Mouse (Mus musculus) hindbrain, embryonic 14.5 days (tissue): ENCODE results near the gene Nav1. TPM values are rescaled to one million over a fixed set of nuclear protein-coding genes. Genes with fewer than 3 reads are reported as not detected.

Source experiments
- ATAC-seq: fragments of 200-750 bp; cut with Nextera tagmentation; 2 replicates; pipeline ENCODE4 v1.8.0; 2017; ENCODE audit warnings: moderate number of reproducible peaks, mild to moderate bottlenecking, moderate TSS enrichment, moderate library complexity; ENCODE audit not compliant: low FRiP score
- DNase-seq: peaks from one replicate; pipeline ENCODE4 v3.0.0-alpha.2; 2015; ENCODE audit warnings: low spot score
- H3K27ac ChIP-seq: fragments of 300-500 bp; sonication (generic); 2 replicates; pipeline ENCODE4 v1.5.1; 2014; ENCODE audit warnings: mild to moderate bottlenecking, moderate library complexity
- H3K27me3 ChIP-seq: fragments of 300-500 bp; sonication (generic); 2 replicates; pipeline ENCODE4 v1.6.1; 2014; ENCODE audit warnings: mild to moderate bottlenecking, low read length, mixed read lengths; ENCODE audit not compliant: control insufficient read depth, insufficient read depth
- H3K36me3 ChIP-seq: fragments of 300-500 bp; sonication (generic); replicated peaks from 2 replicates; pipeline ENCODE4 v1.6.1; 2014; ENCODE audit not compliant: control insufficient read depth, insufficient read depth
- H3K4me1 ChIP-seq: fragments of 300-500 bp; sonication (generic); replicated peaks from 2 replicates; pipeline ENCODE4 v1.6.1; 2014; ENCODE audit warnings: antibody characterized with exemption, low read length, mixed read lengths; ENCODE audit not compliant: control insufficient read depth, insufficient read depth
- H3K4me2 ChIP-seq: fragments of 300-500 bp; sonication (generic); replicated peaks from 2 replicates; pipeline ENCODE4 v1.6.1; 2014; ENCODE audit warnings: mild to moderate bottlenecking, moderate library complexity
- H3K4me3 ChIP-seq: fragments of 300-500 bp; sonication (generic); replicated peaks from 2 replicates; pipeline ENCODE4 v1.5.1; 2014; ENCODE audit warnings: mild to moderate bottlenecking, low read length
- H3K9ac ChIP-seq: fragments of 300-500 bp; sonication (generic); 2 replicates; pipeline ENCODE4 v1.6.1; 2014
- H3K9me3 ChIP-seq: fragments of 300-500 bp; sonication (generic); 2 replicates; pipeline ENCODE4 v1.6.1; 2016; ENCODE audit warnings: low read length; ENCODE audit not compliant: control insufficient read depth
- WGBS: fragments of 180-500 bp; shearing (Covaris S2); extraction: QIAGEN DNeasy Blood & Tissue Kit; methylation state at CpG from one replicate; pipeline ENCODE4 v1.1.7; 2014; 5-methylcytosine and 5-hydroxymethylcytosine counted together
- polyA plus RNA-seq: library from polyadenylated mRNA; unstranded; fragments of >200 nt; fragmentation: Nextera tagmentation; extraction: Ambion mirVana; gene quantifications from 2 replicates; pipeline ENCODE4 v1.2.1, GENCODE M21; 2014

Nav1 gene
- polyA plus RNA-seq, 1 experiment from 2014 or later: 60.2 TPM

- Histone ChIP-seq H3K4me3 (no peak overlapping the region), H3K9ac (no peak overlapping the region), H3K4me1 (peaks cover 56% of the 10 kb centered on the region), H3K27me3 (no peaks in the 10 kb centered on the region), H3K4me2 (no peak overlapping the region), H3K36me3 (no peaks in the 10 kb centered on the region; the same call in 1 of the 2 replicates), H3K27ac (peak overlapping the region; percentile 73), H3K9me3 (no peaks in the 10 kb centered on the region)
- 39% methylated on average over 9 of the region's 9 CpGs for WGBS
- ATAC-seq (peak; percentile 16; the same call in 1 of the 2 replicates), DNase-seq (no peak)
Observed at GRCm38 (mm10) chr1:135563781-135564414, 43.2 kb downstream of the Nav1 start.

DNA sequence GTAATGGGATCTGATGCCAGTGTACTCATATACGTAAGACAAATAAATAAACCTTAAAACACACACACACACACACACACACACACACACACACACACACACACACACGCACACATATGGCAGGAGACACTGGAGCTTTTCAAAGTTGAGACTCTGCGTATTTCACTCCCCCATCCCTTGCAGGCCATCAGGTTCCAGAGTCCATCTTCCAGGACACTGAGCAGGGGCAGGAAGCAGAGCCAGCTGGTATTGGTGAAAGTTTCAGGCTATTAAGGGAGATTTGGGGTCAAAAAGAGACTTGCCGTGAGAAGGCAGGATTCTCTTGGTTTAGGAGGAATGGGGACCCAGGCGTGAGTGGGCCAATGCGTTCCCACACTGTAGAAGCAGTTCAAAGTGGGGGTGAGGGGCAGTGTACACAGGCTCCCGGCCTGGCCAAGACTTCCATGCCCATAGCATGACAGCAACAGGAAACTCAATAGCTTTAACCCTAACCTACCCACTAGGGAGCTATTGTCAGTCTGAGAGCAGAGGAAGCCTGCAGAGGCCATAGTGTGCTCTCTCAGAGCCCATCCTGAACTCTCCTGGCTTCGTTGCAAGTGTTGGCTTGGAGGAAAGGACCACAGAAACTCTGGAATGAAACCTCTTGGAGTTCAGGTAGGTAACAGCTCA lies 44.0 kb downstream of the Nav1 start:
- H3K27ac ChIP-seq: 0 out of 2 replicates have a peak overlapping the region, but pooled peaks have one; percentile 73
- WGBS: 70% methylated on average over 8 of the region's 8 CpGs
- H3K4me2 ChIP-seq: no peak overlapping the region
- H3K4me1 ChIP-seq: peaks cover 62% of the 10 kb centered on the region
- H3K27me3 ChIP-seq: no peaks in the 10 kb centered on the region
- no peaks in the 10 kb centered on the region; the same call in 1 of the 2 replicates for H3K36me3 ChIP-seq
- no peak overlapping the region for H3K4me3 ChIP-seq
- no peaks in the 10 kb centered on the region for H3K9me3 ChIP-seq
- ATAC-seq (no peak), DNase-seq (no peak)
- H3K9ac ChIP-seq: no peak overlapping the region

GRCm38 (mm10) chr1:135562115-135562514 lies 45.0 kb downstream of the Nav1 start:
- 16% methylated on average over 4 of the region's 4 CpGs for whole genome bisulfite sequencing

GRCm38 (mm10) chr1:135561282-135561681 lies 45.8 kb downstream of the Nav1 start:
- Histone ChIP-seq H3K4me2 (no peak overlapping the region), H3K9ac (no peak overlapping the region), H3K36me3 (no peaks in the 10 kb centered on the region), H3K4me1 (peaks cover 74% of the 10 kb centered on the region), H3K9me3 (no peaks in the 10 kb centered on the region), H3K27me3 (no peaks in the 10 kb centered on the region), H3K4me3 (no peak overlapping the region), H3K27ac (no peak overlapping the region)
- DNase-seq (no peak), ATAC-seq (no peak)
- 27% methylated on average over 6 of the region's 6 CpGs for WGBS

More at GRCm38 (mm10) chr1:135562115-135562514, 45.0 kb downstream of the Nav1 start:
- no peak overlapping the region for H3K4me3 ChIP-seq
- H3K4me1 ChIP-seq: peaks cover 66% of the 10 kb centered on the region
- H3K36me3 ChIP-seq: no peaks in the 10 kb centered on the region; the same call in 1 of the 2 replicates
- no peaks in the 10 kb centered on the region for H3K9me3 ChIP-seq
- ATAC-seq (no peak), DNase-seq (no peak)
- no peak overlapping the region for H3K4me2 ChIP-seq
- no peak overlapping the region; the same call in 1 of the 2 replicates for H3K9ac ChIP-seq
- H3K27me3 ChIP-seq: no peaks in the 10 kb centered on the region
- H3K27ac ChIP-seq: no peak overlapping the region; the same call in 1 of the 2 replicates

GRCm38 (mm10) chr1:135557976-135558375 lies 49.1 kb downstream of the Nav1 start:
- no peaks in the 10 kb centered on the region for H3K9me3 ChIP-seq
- WGBS: 41% methylated on average over 6 of the region's 6 CpGs
- no peaks in the 10 kb centered on the region for H3K27me3 ChIP-seq
- DNase-seq: no peak
- H3K4me2 ChIP-seq: no peak overlapping the region
- no peak for ATAC-seq
- H3K4me3 ChIP-seq: no peak overlapping the region
- H3K9ac ChIP-seq: no peak overlapping the region
- peaks cover 67% of the 10 kb centered on the region for H3K4me1 ChIP-seq
- no peaks in the 10 kb centered on the region for H3K36me3 ChIP-seq
- H3K27ac ChIP-seq: no peak overlapping the region

DNA sequence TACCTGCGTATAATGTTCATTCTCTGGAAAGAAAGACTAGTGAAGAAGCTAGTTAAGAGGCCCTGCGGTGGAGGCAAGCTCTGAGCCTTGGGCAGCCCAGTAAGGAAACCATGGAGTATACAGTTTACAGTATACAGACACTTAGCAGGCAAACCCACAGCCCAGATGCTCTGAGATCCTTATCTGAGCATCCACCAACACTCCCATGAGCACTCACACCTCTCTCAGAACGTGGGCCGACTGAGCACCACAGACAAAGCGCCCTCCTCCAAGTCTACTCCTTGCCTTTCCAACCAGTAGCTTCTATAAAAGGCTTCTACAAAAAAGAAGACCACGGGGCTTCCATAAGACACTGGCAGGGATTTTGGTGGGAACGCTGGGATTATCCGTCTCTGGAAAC lies 51.2 kb downstream of the Nav1 start:
- WGBS: 87% methylated on average over 8 of the region's 8 CpGs
- Histone ChIP-seq H3K27ac (peak overlapping the region; percentile 38; the same call in 1 of the 2 replicates), H3K9ac (no peak overlapping the region), H3K9me3 (no peaks in the 10 kb centered on the region), H3K36me3 (no peaks in the 10 kb centered on the region), H3K4me1 (peaks cover 59% of the 10 kb centered on the region), H3K27me3 (no peaks in the 10 kb centered on the region), H3K4me2 (no peak overlapping the region), H3K4me3 (no peak overlapping the region)
- no peak for DNase-seq
- ATAC-seq: no peak

- no peaks in the 10 kb centered on the region for H3K9me3 ChIP-seq
- ATAC-seq: no peak
- H3K27ac ChIP-seq: 0 out of 2 replicates have a peak overlapping the region, but pooled peaks have one; percentile 38
- no peak for DNase-seq
- H3K4me3 ChIP-seq: no peak overlapping the region
- 0 out of 2 replicates have a peak overlapping the region, but pooled peaks have one; percentile 6 for H3K4me2 ChIP-seq
- H3K9ac ChIP-seq: no peak overlapping the region
- no peaks in the 10 kb centered on the region for H3K27me3 ChIP-seq
- no peaks in the 10 kb centered on the region for H3K36me3 ChIP-seq
- peaks cover 55% of the 10 kb centered on the region for H3K4me1 ChIP-seq
- WGBS: 18% methylated on average over 17 of the region's 17 CpGs
Observed at GRCm38 (mm10) chr1:135554632-135555260, 52.3 kb downstream of the Nav1 start.

DNA sequence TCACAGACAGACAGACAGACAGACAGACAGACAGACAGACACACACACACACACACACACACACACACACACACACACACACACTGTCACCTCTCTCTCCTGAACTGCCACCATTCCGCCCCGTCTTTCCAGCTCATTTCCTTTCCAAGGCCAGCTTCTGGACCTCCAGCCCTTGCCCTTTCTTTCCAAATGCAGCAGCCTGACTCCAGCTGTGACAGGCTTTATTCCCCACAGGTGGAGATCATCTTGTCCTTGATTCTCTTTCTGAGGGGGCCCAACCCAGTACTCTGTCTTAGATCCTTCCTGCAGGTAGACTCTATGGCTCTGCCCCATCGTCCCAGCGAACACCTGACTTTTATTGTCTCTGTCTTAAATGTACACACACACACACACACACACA lies 53.5 kb downstream of the Nav1 start:
- ATAC-seq (no peak), DNase-seq (no peak)
- peaks cover 66% of the 10 kb centered on the region for H3K4me1 ChIP-seq
- H3K36me3 ChIP-seq: no peaks in the 10 kb centered on the region
- H3K9ac ChIP-seq: no peak overlapping the region
- H3K9me3 ChIP-seq: no peaks in the 10 kb centered on the region
- no peak overlapping the region for H3K4me2 ChIP-seq
- no peak overlapping the region for H3K4me3 ChIP-seq
- no peak overlapping the region for H3K27ac ChIP-seq
- H3K27me3 ChIP-seq: no peaks in the 10 kb centered on the region
- WGBS: 38% methylated on average over 4 of the region's 4 CpGs

DNA sequence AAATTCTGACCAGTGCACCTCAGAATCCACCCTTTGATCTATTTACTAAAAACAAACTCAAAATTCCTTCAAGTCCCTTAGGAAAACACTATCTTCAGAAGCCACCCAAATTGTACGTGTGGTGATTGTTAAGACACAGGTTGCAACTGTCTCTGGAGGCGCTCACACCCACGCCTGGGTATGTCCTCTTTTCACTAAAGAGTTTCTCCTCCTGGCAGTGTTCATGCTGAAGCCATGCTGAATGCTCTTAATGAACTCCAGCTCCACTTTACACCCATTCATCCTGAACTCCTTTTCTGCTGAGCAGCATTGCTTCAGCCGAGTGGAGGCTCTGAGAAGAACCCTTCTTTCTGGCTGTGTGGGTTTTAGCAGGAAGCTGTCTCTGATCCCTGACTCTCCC lies 53.9 kb downstream of the Nav1 start:
- Histone ChIP-seq H3K27ac (no peak overlapping the region), H3K27me3 (no peaks in the 10 kb centered on the region), H3K9me3 (no peaks in the 10 kb centered on the region), H3K9ac (no peak overlapping the region), H3K36me3 (no peaks in the 10 kb centered on the region), H3K4me1 (peaks cover 63% of the 10 kb centered on the region), H3K4me2 (no peak overlapping the region), H3K4me3 (no peak overlapping the region)
- ATAC-seq: no peak
- no peak for DNase-seq
- WGBS: 48% methylated on average over 4 of the region's 4 CpGs
